Mouse (Mus musculus) kidney, embryonic 16.5 days (tissue): ENCODE measurements at regions not wholly inside any gene's neighbourhood (a gene's known extent, or its start where the extent isn't known, plus 50 kb on each side); places are given as distances from the start of the nearest gene placed in this dataset.

ENCODE experiments used
- ATAC-seq: fragments of 200-750 bp; cut with Nextera tagmentation; 2 replicates; pipeline ENCODE4 v1.8.0; 2017; ENCODE audit warnings: moderate TSS enrichment; ENCODE audit not compliant: low FRiP score, low TSS enrichment
- H3K27ac ChIP-seq: fragments of 300-500 bp; sonication (generic); 2 replicates; pipeline ENCODE4 v1.5.1; 2014; ENCODE audit warnings: low read length
- H3K27me3 ChIP-seq: fragments of 300-500 bp; sonication (generic); 2 replicates; pipeline ENCODE4 v1.6.1; 2014; ENCODE audit warnings: low read length, control low read depth, mixed read lengths; ENCODE audit not compliant: insufficient read depth
- H3K36me3 ChIP-seq: fragments of 300-500 bp; sonication (generic); 2 replicates; pipeline ENCODE4 v1.6.1; 2014; ENCODE audit warnings: low read length, control low read depth, mixed read lengths; ENCODE audit not compliant: insufficient read depth
- H3K4me1 ChIP-seq: fragments of 300-500 bp; sonication (generic); 2 replicates; pipeline ENCODE4 v1.6.1; 2014; ENCODE audit warnings: low read length, control low read depth, mixed read lengths; ENCODE audit not compliant: insufficient read depth
- H3K4me2 ChIP-seq: fragments of 300-500 bp; sonication (generic); replicated peaks from 2 replicates; pipeline ENCODE4 v1.6.1; 2014; ENCODE audit warnings: low read depth, low read length
- H3K4me3 ChIP-seq: fragments of 300-500 bp; sonication (generic); 2 replicates; pipeline ENCODE4 v1.5.1; 2014; ENCODE audit warnings: mild to moderate bottlenecking, low read length
- H3K9ac ChIP-seq: fragments of 300-500 bp; sonication (generic); replicated peaks from 2 replicates; pipeline ENCODE4 v1.6.1; 2014; ENCODE audit warnings: low read length
- H3K9me3 ChIP-seq: fragments of 300-500 bp; sonication (generic); 2 replicates; pipeline ENCODE4 v1.6.1; 2016; ENCODE audit warnings: low read length, control low read depth
- WGBS: fragments of 180-500 bp; shearing (Covaris S2); extraction: QIAGEN DNeasy Blood & Tissue Kit; methylation state at CpG from one replicate; pipeline ENCODE4 v1.1.7; 2014; 5-methylcytosine and 5-hydroxymethylcytosine counted together

- Histone ChIP-seq H3K4me3 (no peak overlapping the region), H3K9me3 (peaks cover 5% of the 10 kb centered on the region; the same call in 1 of the 2 replicates), H3K36me3 (no peaks in the 10 kb centered on the region), H3K27ac (no peak overlapping the region), H3K27me3 (no peaks in the 10 kb centered on the region), H3K4me1 (no peaks in the 10 kb centered on the region), H3K4me2 (no peak overlapping the region), H3K9ac (no peak overlapping the region)
- 50% methylated on average over 6 of the region's 6 CpGs for WGBS
- ATAC-seq, result no peak
Measured at GRCm38 (mm10) chr3:21493384-21493783, 583.1 kb upstream of the Tbl1xr1 start.

GRCm38 (mm10) chr3:21494904-21495303 is 581.5 kb upstream of the Tbl1xr1 start:
- H3K36me3 ChIP-seq, result no peaks in the 10 kb centered on the region
- H3K4me3 ChIP-seq, result no peak overlapping the region
- H3K4me1 ChIP-seq, result no peaks in the 10 kb centered on the region
- H3K9ac ChIP-seq, result no peak overlapping the region
- no peak for ATAC-seq
- H3K27me3 ChIP-seq, result no peaks in the 10 kb centered on the region
- no peaks in the 10 kb centered on the region for H3K9me3 ChIP-seq
- WGBS, result 68% methylated on average over 3 of the region's 3 CpGs
- H3K4me2 ChIP-seq, result no peak overlapping the region
- H3K27ac ChIP-seq, result no peak overlapping the region

DNA sequence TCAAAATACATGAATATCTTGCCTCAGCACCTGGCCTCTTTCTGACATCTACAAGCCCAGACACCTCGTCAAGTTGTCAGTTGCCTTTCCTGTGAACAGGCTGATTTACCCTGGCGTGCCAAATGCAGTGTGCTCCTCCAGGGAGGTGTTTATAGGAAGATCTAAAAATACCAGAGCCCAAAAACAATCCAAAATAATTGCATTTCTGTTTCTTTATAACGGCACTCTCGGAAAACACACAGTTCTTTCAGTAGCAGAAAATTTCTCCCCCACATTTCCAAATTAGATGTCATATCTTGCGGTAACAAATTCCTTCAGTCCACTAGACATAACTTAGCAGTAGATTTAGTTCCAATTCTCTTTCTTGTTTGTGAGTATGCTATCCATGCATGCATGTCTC is 580.8 kb upstream of the Tbl1xr1 start:
- Histone ChIP-seq H3K9me3 (no peaks in the 10 kb centered on the region), H3K36me3 (no peaks in the 10 kb centered on the region), H3K4me3 (no peak overlapping the region), H3K4me1 (no peaks in the 10 kb centered on the region), H3K27ac (no peak overlapping the region), H3K4me2 (no peak overlapping the region), H3K27me3 (no peaks in the 10 kb centered on the region), H3K9ac (no peak overlapping the region)
- WGBS, result 62% methylated on average over 5 of the region's 5 CpGs
- ATAC-seq, result no peak

GRCm38 (mm10) chr3:21496166-21496565 is 580.3 kb upstream of the Tbl1xr1 start:
- WGBS, result 78% methylated on average over 2 of the region's 2 CpGs

GRCm38 (mm10) chr3:21497011-21497410 is 579.4 kb upstream of the Tbl1xr1 start:
- 69% methylated on average over 1 of the region's 1 CpGs for WGBS
- no peaks in the 10 kb centered on the region for H3K27me3 ChIP-seq
- no peak overlapping the region for H3K4me2 ChIP-seq
- no peak for ATAC-seq
- H3K27ac ChIP-seq, result no peak overlapping the region
- no peaks in the 10 kb centered on the region for H3K9me3 ChIP-seq
- H3K9ac ChIP-seq, result no peak overlapping the region
- H3K4me3 ChIP-seq, result no peak overlapping the region
- H3K4me1 ChIP-seq, result no peaks in the 10 kb centered on the region
- H3K36me3 ChIP-seq, result no peaks in the 10 kb centered on the region

More at GRCm38 (mm10) chr3:21496166-21496565, 580.3 kb upstream of the Tbl1xr1 start:
- Histone ChIP-seq H3K27ac (no peak overlapping the region), H3K4me3 (no peak overlapping the region), H3K9me3 (no peaks in the 10 kb centered on the region), H3K4me2 (no peak overlapping the region), H3K4me1 (no peaks in the 10 kb centered on the region), H3K27me3 (no peaks in the 10 kb centered on the region), H3K36me3 (no peaks in the 10 kb centered on the region), H3K9ac (no peak overlapping the region)
- no peak for ATAC-seq

DNA sequence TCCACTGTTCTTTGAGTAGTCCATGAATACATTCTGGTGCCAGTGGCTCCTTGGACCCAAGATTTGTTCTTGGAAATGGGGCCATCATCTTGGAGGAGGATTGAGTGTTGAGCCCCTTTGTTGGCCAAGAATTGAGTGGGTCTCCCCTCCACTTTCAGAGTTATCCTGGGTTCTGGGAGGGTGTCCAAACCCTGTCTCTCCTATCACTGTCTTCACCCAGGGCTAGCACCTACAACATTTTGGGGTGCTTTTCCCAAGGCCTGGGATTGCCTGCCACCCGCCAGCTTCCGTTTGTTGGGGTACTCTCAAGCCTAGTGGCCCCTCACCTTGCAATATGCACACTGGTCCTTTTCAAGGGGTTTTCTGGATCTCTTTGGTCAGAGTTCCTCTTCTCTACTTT is 568.8 kb upstream of the Tbl1xr1 start:
- Histone ChIP-seq H3K4me3 (no peak overlapping the region), H3K27me3 (no peaks in the 10 kb centered on the region), H3K4me2 (no peak overlapping the region), H3K9me3 (peaks cover 25% of the 10 kb centered on the region), H3K27ac (no peak overlapping the region), H3K9ac (no peak overlapping the region), H3K4me1 (no peaks in the 10 kb centered on the region), H3K36me3 (peaks cover 15% of the 10 kb centered on the region; the same call in 1 of the 2 replicates)
- ATAC-seq, result no peak
- 93% methylated on average over 2 of the region's 2 CpGs for WGBS

- H3K27ac ChIP-seq, result no peak overlapping the region
- H3K9me3 ChIP-seq, result peaks cover 25% of the 10 kb centered on the region
- H3K27me3 ChIP-seq, result no peaks in the 10 kb centered on the region
- no peak overlapping the region for H3K9ac ChIP-seq
- no peaks in the 10 kb centered on the region for H3K4me1 ChIP-seq
- 62% methylated on average over 4 of the region's 4 CpGs for WGBS
- no peak overlapping the region for H3K4me3 ChIP-seq
- peaks cover 15% of the 10 kb centered on the region; the same call in 1 of the 2 replicates for H3K36me3 ChIP-seq
- H3K4me2 ChIP-seq, result no peak overlapping the region
- no peak for ATAC-seq
Measured at GRCm38 (mm10) chr3:21512081-21512480, 564.4 kb upstream of the Tbl1xr1 start.

GRCm38 (mm10) chr3:21524426-21524937 is 552.0 kb upstream of the Tbl1xr1 start:
- H3K9me3 ChIP-seq, result 0 out of 2 replicates have a peak, but pooled peaks cover 3% of the 10 kb centered on the region
- no peaks in the 10 kb centered on the region for H3K27me3 ChIP-seq
- no peak for ATAC-seq
- no peak overlapping the region for H3K9ac ChIP-seq
- H3K27ac ChIP-seq, result no peak overlapping the region
- 43% methylated on average over 1 of the region's 1 CpGs for WGBS
- H3K4me1 ChIP-seq, result no peaks in the 10 kb centered on the region
- H3K4me2 ChIP-seq, result no peak overlapping the region
- no peak overlapping the region for H3K4me3 ChIP-seq
- H3K36me3 ChIP-seq, result no peaks in the 10 kb centered on the region

- H3K36me3 ChIP-seq, result no peaks in the 10 kb centered on the region
- 16% methylated on average over 5 of the region's 5 CpGs for whole genome bisulfite sequencing
- H3K4me2 ChIP-seq, result no peak overlapping the region
- no peak overlapping the region for H3K4me3 ChIP-seq
- H3K9ac ChIP-seq, result no peak overlapping the region
- peak; percentile 23; the same call in 1 of the 2 replicates for ATAC-seq
- H3K9me3 ChIP-seq, result no peaks in the 10 kb centered on the region
- H3K4me1 ChIP-seq, result 0 out of 2 replicates have a peak, but pooled peaks cover 6% of the 10 kb centered on the region
- no peaks in the 10 kb centered on the region for H3K27me3 ChIP-seq
- H3K27ac ChIP-seq, result no peak overlapping the region
Measured at GRCm38 (mm10) chr3:21530862-21531261, 545.6 kb upstream of the Tbl1xr1 start.

DNA sequence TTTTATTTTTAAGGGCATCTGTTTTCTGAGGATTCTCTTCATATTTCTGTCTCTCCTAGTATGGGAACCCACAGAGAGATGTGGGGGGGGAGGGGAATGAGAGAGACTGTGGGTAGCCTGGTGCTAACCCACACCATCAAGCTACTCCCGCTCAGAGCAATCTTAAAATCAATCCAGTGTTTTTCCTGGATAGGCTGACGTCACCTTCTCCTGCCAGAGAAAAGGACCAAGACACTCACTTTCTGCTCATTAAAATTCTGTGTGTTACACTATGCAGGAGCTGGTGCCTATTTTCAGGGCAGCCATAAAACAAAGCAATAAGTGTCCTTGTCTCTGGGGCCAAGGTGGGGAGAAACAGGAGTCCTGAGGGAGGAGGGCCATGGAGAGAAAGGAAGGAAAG is 537.3 kb upstream of the Tbl1xr1 start:
- WGBS, result 44% methylated on average over 2 of the region's 2 CpGs
- Histone ChIP-seq H3K4me2 (no peak overlapping the region), H3K36me3 (no peaks in the 10 kb centered on the region), H3K27ac (no peak overlapping the region), H3K4me3 (no peak overlapping the region), H3K9ac (no peak overlapping the region), H3K4me1 (no peaks in the 10 kb centered on the region), H3K9me3 (no peaks in the 10 kb centered on the region), H3K27me3 (no peaks in the 10 kb centered on the region)
- no peak for ATAC-seq
